Mouse (Mus musculus) CH12.LX (cell line): ENCODE measurements around the gene Gnas. TPM values are rescaled to one million over a fixed set of nuclear protein-coding genes. Genes with fewer than 3 reads are reported as not detected.

Experiments used
- DNase-seq: peaks from one replicate; pipeline ENCODE4 v3.0.0-alpha.2; 2013; ENCODE audit errors: extremely low read depth
- H3K27ac ChIP-seq: 2 replicates; pipeline ENCODE4 v1.5.1; 2012; ENCODE audit warnings: low read depth, mild to moderate bottlenecking, control low read depth, moderate library complexity; ENCODE audit not compliant: insufficient read depth
- H3K27me3 ChIP-seq: replicated peaks from 2 replicates; pipeline ENCODE3; 2012; ENCODE audit warnings: inconsistent platforms
- H3K36me3 ChIP-seq, 2 experiments: replicated peaks in 1 of 2; 2 replicates each; pipeline versions ENCODE3 to v1.6.1; 2012; ENCODE audit warnings: inconsistent platforms in 1 of 2, low read length in 1 of 2, mild to moderate bottlenecking in 1 of 2, mixed read lengths in 1 of 2, moderate library complexity in 1 of 2; ENCODE audit not compliant: control insufficient read depth in 1 of 2, insufficient read depth in 1 of 2
- H3K4me1 ChIP-seq, 2 experiments: 2 replicates each; pipeline ENCODE4 v1.6.1; 2012; ENCODE audit warnings: inconsistent platforms in 1 of 2, moderate library complexity in 1 of 2; ENCODE audit not compliant: insufficient read depth in 2 of 2, control insufficient read depth in 1 of 2
- H3K4me2 ChIP-seq: 2 replicates; pipeline ENCODE4 v1.6.1; 2012; ENCODE audit warnings: low read depth, mild to moderate bottlenecking, control low read depth; ENCODE audit not compliant: poor library complexity, insufficient read depth, severe bottlenecking
- H3K4me3 ChIP-seq, 3 experiments: fragments of 150-350 bp in 1 of 3; sonication (generic) in 1 of 3; replicated peaks in 1 of 3; 2 replicates each; pipeline versions ENCODE3 to v1.5.1; 2011 to 2012; ENCODE audit warnings: low read depth in 2 of 3, low read length in 2 of 3, mild to moderate bottlenecking in 2 of 3, moderate library complexity in 2 of 3, control low read depth in 1 of 3, improper control_type of control experiment in 1 of 3, inconsistent platforms in 1 of 3, mixed read lengths in 1 of 3; ENCODE audit not compliant: poor library complexity in 1 of 3
- H3K79me2 ChIP-seq: replicated peaks from 2 replicates; pipeline ENCODE4 v1.6.1; 2012; ENCODE audit warnings: mild to moderate bottlenecking, moderate library complexity; ENCODE audit not compliant: control insufficient read depth, poor library complexity, insufficient read depth, severe bottlenecking; ENCODE audit errors: extremely low read depth
- H3K9ac ChIP-seq: 2 replicates; pipeline ENCODE4 v1.6.1; 2012; ENCODE audit warnings: low read depth, mild to moderate bottlenecking, control low read depth, moderate library complexity; ENCODE audit not compliant: insufficient read depth
- H3K9me3 ChIP-seq: replicated peaks from 2 replicates; pipeline ENCODE3; 2012; ENCODE audit warnings: low read length, inconsistent platforms, mixed read lengths
- BHLHE40 ChIP-seq: IDR thresholded peaks from 2 replicates; pipeline ENCODE4 v1.6.1; 2011; ENCODE audit warnings: mild to moderate bottlenecking, low read depth, low read length, improper control_type of control experiment
- CHD2 ChIP-seq: IDR thresholded peaks from 2 replicates; pipeline ENCODE4 v1.6.1; 2011; ENCODE audit warnings: low read length, improper control_type of control experiment
- CTCF ChIP-seq, 2 experiments: IDR thresholded peaks in 1 of 2; conservative IDR thresholded peaks in 1 of 2; 2 replicates each; pipeline ENCODE4 v1.5.1; 2011 to 2012; ENCODE audit warnings: low read depth in 2 of 2, low read length in 2 of 2, improper control_type of control experiment in 1 of 2, inconsistent platforms in 1 of 2, mild to moderate bottlenecking in 1 of 2, moderate library complexity in 1 of 2
- E2F4 ChIP-seq: IDR thresholded peaks from 2 replicates; pipeline ENCODE4 v1.6.1; 2011; ENCODE audit warnings: low read depth, low read length, improper control_type of control experiment; ENCODE audit not compliant: insufficient replicate concordance
- ELF1 ChIP-seq: IDR thresholded peaks from 2 replicates; pipeline ENCODE4 v1.6.1; 2014; ENCODE audit warnings: low read depth, mild to moderate bottlenecking, inconsistent platforms, low read length, improper control_type of control experiment
- EP300 ChIP-seq: IDR thresholded peaks from 2 replicates; pipeline ENCODE4 v1.6.1; 2011; ENCODE audit warnings: low read length, improper control_type of control experiment
- ETS1 ChIP-seq: conservative IDR thresholded peaks from 2 replicates; pipeline ENCODE4 v1.6.1; 2012; ENCODE audit warnings: low read depth, mild to moderate bottlenecking, inconsistent platforms, low read length, improper control_type of control experiment, moderate library complexity
- GABPA ChIP-seq: IDR thresholded peaks from 2 replicates; pipeline ENCODE4 v1.6.1; 2012; ENCODE audit warnings: low read depth, low read length, improper control_type of control experiment, inconsistent platforms; ENCODE audit not compliant: insufficient replicate concordance
- HCFC1 ChIP-seq: IDR thresholded peaks from 2 replicates; pipeline ENCODE4 v1.6.1; 2012; ENCODE audit warnings: low read depth, mild to moderate bottlenecking, inconsistent platforms, low read length, improper control_type of control experiment
- JUN ChIP-seq: IDR thresholded peaks from 2 replicates; pipeline ENCODE4 v1.6.1; 2011; ENCODE audit warnings: low read depth, mild to moderate bottlenecking, low read length, improper control_type of control experiment, moderate library complexity; ENCODE audit not compliant: insufficient read depth
- KAT2A ChIP-seq: IDR thresholded peaks from 2 replicates; pipeline ENCODE4 v1.6.1; 2012; ENCODE audit warnings: low read length, improper control_type of control experiment, inconsistent platforms; ENCODE audit not compliant: insufficient replicate concordance
- MAX ChIP-seq: IDR thresholded peaks from 2 replicates; pipeline ENCODE4 v1.6.1; 2011; ENCODE audit warnings: low read length, improper control_type of control experiment
- MAZ ChIP-seq: IDR thresholded peaks from 2 replicates; pipeline ENCODE4 v1.6.1; 2012; ENCODE audit warnings: low read depth, mild to moderate bottlenecking, inconsistent platforms, low read length, improper control_type of control experiment, moderate library complexity
- MEF2A ChIP-seq: IDR thresholded peaks from 2 replicates; pipeline ENCODE4 v1.6.1; 2014; ENCODE audit warnings: low read depth, mild to moderate bottlenecking, inconsistent platforms, low read length, improper control_type of control experiment, borderline replicate concordance
- MXI1 ChIP-seq: IDR thresholded peaks from 2 replicates; pipeline ENCODE4 v1.6.1; 2011; ENCODE audit warnings: mild to moderate bottlenecking, low read depth, low read length, improper control_type of control experiment
- MYC ChIP-seq: IDR thresholded peaks from 2 replicates; pipeline ENCODE4 v1.6.1; 2011; ENCODE audit warnings: low read depth, mild to moderate bottlenecking, improper control_type of control experiment, low read length
- NELFE ChIP-seq: IDR thresholded peaks from 2 replicates; pipeline ENCODE4 v1.6.1; 2011; ENCODE audit warnings: low read depth, low read length, improper control_type of control experiment
- NRF1 ChIP-seq: IDR thresholded peaks from 2 replicates; pipeline ENCODE4 v1.6.1; 2014; ENCODE audit warnings: low read depth, mild to moderate bottlenecking, inconsistent platforms, low read length, improper control_type of control experiment, moderate library complexity
- POLR2A ChIP-seq: IDR thresholded peaks from 2 replicates; pipeline ENCODE4 v1.6.1; 2011; ENCODE audit warnings: low read depth, mild to moderate bottlenecking, improper control_type of control experiment, low read length
- RAD21 ChIP-seq: IDR thresholded peaks from 2 replicates; pipeline ENCODE4 v1.6.1; 2011; ENCODE audit warnings: low read depth, mild to moderate bottlenecking, low read length, improper control_type of control experiment, moderate library complexity
- RCOR1 ChIP-seq: conservative IDR thresholded peaks from 2 replicates; pipeline ENCODE4 v1.6.1; 2012; ENCODE audit warnings: low read depth, mild to moderate bottlenecking, inconsistent platforms, low read length, improper control_type of control experiment
- SIN3A ChIP-seq: IDR thresholded peaks from 2 replicates; pipeline ENCODE4 v1.6.1; 2012; ENCODE audit warnings: low read length, improper control_type of control experiment, inconsistent platforms
- TBP ChIP-seq: conservative IDR thresholded peaks from 2 replicates; pipeline ENCODE4 v1.6.1; 2011; ENCODE audit warnings: low read depth, low read length, improper control_type of control experiment
- TCF12 ChIP-seq: IDR thresholded peaks from 2 replicates; pipeline ENCODE4 v1.6.1; 2014; ENCODE audit warnings: low read depth, mild to moderate bottlenecking, inconsistent platforms, low read length, improper control_type of control experiment
- UBTF ChIP-seq: IDR thresholded peaks from 2 replicates; pipeline ENCODE4 v1.6.1; 2012; ENCODE audit warnings: low read depth, mild to moderate bottlenecking, inconsistent platforms, low read length, improper control_type of control experiment, moderate library complexity
- USF1 ChIP-seq: IDR thresholded peaks from 2 replicates; pipeline ENCODE4 v1.6.1; 2014; ENCODE audit warnings: low read depth, mild to moderate bottlenecking, inconsistent platforms, low read length, improper control_type of control experiment
- USF2 ChIP-seq: conservative IDR thresholded peaks from 2 replicates; pipeline ENCODE4 v1.6.1; 2011; ENCODE audit warnings: low read depth, low read length, improper control_type of control experiment
- ZC3H11A ChIP-seq: IDR thresholded peaks from 2 replicates; pipeline ENCODE4 v1.6.1; 2012; ENCODE audit warnings: low read depth, mild to moderate bottlenecking, inconsistent platforms, low read length, improper control_type of control experiment
- ZKSCAN1 ChIP-seq: IDR thresholded peaks from 2 replicates; pipeline ENCODE4 v1.6.1; 2012; ENCODE audit warnings: low read depth, inconsistent platforms, low read length, improper control_type of control experiment, borderline replicate concordance
- ZMIZ1 ChIP-seq: IDR thresholded peaks from 2 replicates; pipeline ENCODE4 v1.6.1; 2012; ENCODE audit warnings: low read depth, mild to moderate bottlenecking, inconsistent platforms, low read length, improper control_type of control experiment
- ZNF384 ChIP-seq: IDR thresholded peaks from 2 replicates; pipeline ENCODE4 v1.6.1; 2012; ENCODE audit warnings: low read depth, low read length, improper control_type of control experiment, inconsistent platforms
- dilution Hi-C: fragments of 300-500 bp; cut with MboI; formaldehyde crosslinking; loops from 2 replicates; pipeline ENCODE4 v1.14.3; 2020; ENCODE audit warnings: low sequenced_read_pairs; ENCODE audit not compliant: extremely low pct_unique_long_range_greater_than_20kb, extremely low pct_ligation_motif_present
- in situ Hi-C: fragments of 300-500 bp; cut with MboI; formaldehyde crosslinking; loops from 3 replicates; pipeline ENCODE4 v1.14.3; 2019; ENCODE audit warnings: low sequenced_read_pairs, low pct_ligation_motif_present, low pct_unique_long_range_greater_than_20kb, mixed read lengths
- polyA plus RNA-seq: library from polyadenylated mRNA; unstranded; fragments of >175 nt; gene quantifications from 2 replicates; pipeline ENCODE4 v1.2.1, GENCODE M21; 2012; ENCODE audit warnings: low read depth; ENCODE audit not compliant: insufficient read length
- total RNA-seq, 2 experiments: library from RNA; depleted of rRNA; stranded (reverse); fragments of 300-350 nt in 1 of 2; fragments of >200 nt in 1 of 2; gene quantifications; 2 replicates each; pipeline ENCODE4 v1.2.3; 2012 to 2014

Gnas gene
- total and polyA plus RNA-seq, 3 experiments, result 369 to 502 (median 452) TPM

DNA sequence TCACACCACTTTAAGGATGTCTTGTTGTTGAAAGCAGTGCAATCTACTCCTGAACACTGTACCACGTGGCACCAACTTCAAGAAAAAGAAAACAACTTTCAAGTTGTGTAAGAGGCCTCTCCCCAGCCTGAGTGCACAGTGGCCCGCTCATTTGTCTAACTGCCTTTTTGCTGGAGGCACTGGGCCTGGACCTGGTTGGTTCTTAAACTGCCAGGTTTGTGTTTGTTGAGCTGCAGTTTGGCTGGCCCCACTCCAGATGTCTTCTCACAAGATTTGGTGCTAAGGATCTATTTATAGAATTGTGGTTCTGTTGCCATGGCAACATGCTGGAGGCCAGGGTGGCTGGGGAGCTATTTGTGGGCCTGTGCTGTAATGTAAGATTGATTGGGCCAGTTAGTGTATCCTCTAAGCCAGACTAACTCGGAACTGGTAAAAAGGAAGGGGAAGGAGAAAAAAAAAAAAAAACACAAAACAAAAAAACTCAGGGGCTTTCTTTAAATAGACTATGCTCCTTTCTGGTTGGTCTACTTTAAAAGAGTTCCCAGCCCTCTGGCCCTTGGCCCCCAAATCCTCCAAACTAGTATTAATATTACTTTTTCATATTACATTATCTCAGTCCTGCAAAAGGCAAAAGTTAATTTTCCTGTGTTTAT is 60.0 kb downstream of the Gnas start:
- H3K36me3 ChIP-seq, result peaks cover 48 to 70% of the 10 kb centered on the region in 2 experiments
- H3K27ac ChIP-seq, result peak overlapping the region; percentile 88
- peak; percentile 98 for DNase-seq

DNA sequence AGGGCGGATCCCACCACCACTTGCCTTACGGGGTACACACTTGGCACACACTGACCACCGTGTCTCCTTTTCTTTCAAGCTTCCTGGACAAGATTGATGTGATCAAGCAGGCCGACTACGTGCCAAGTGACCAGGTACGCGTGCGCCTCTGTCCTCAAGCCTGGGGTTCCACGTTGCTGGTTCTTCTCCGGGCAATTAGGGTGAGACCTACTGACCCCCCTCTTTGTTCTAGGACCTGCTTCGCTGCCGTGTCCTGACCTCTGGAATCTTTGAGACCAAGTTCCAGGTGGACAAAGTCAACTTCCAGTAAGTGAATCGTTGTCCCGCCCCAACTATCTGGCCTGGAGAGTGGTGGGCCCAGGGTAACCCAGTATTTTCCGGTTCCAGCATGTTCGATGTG is 60.9 kb downstream of the Gnas start:
- H3K4me1 ChIP-seq, result peaks cover 20 to 57% of the 10 kb centered on the region in 2 experiments
- H3K4me2 ChIP-seq, result no peak overlapping the region
- H3K79me2 ChIP-seq, result peaks cover 44% of the 10 kb centered on the region
- no peak overlapping the region for H3K9ac ChIP-seq
- peaks cover 48 to 61% of the 10 kb centered on the region in 2 experiments for H3K36me3 ChIP-seq
- dilution Hi-C loops, result no loop called here
- H3K27me3 ChIP-seq, result no peaks in the 10 kb centered on the region
- no peaks in the 10 kb centered on the region for H3K9me3 ChIP-seq
- in situ Hi-C loops, result no loop called here
- peak overlapping the region in 1 of 3 experiments; percentile 13 for H3K4me3 ChIP-seq
- no peak for DNase-seq
- TF ChIP-seq USF1, result no peak
- TF ChIP-seq MAX, result no peak
- TF ChIP-seq TCF12, result no peak
- TF ChIP-seq HCFC1, result no peak
- TF ChIP-seq GABPA, result no peak
- no peak for TF ChIP-seq UBTF
- TF ChIP-seq SIN3A, result no peak
- no peak for TF ChIP-seq CHD2
- no peak for TF ChIP-seq KAT2A
- TF ChIP-seq E2F4, result no peak
- TF ChIP-seq ZMIZ1, result no peak
- TF ChIP-seq JUN, result no peak
- no peak for TF ChIP-seq RCOR1
- TF ChIP-seq MXI1, result no peak
- TF ChIP-seq MEF2A, result no peak
- no peak for TF ChIP-seq USF2
- peak overlapping the region; percentile 70 for H3K27ac ChIP-seq

More for the DNA sequence above, 60.0 kb downstream of the Gnas start:
- no peaks in the 10 kb centered on the region for H3K9me3 ChIP-seq
- in situ Hi-C loops (no loop called here), dilution Hi-C loops (no loop called here)
- H3K4me2 ChIP-seq, result peak overlapping the region; percentile 44
- H3K27me3 ChIP-seq, result no peaks in the 10 kb centered on the region
- peak overlapping the region; percentile 61; the same call in 1 of the 2 replicates for H3K9ac ChIP-seq
- H3K79me2 ChIP-seq, result peaks cover 53% of the 10 kb centered on the region
- peaks cover 20 to 63% of the 10 kb centered on the region in 2 experiments for H3K4me1 ChIP-seq
- no peak overlapping the region for H3K4me3 ChIP-seq
- TF ChIP-seq RCOR1 (no peak), EP300 (no peak), ZKSCAN1 (no peak), TCF12 (peak; percentile 43; the same call in 1 of the 2 replicates), HCFC1 (peak; percentile 40; the same call in 1 of the 2 replicates), KAT2A (no peak), BHLHE40 (peak; percentile 48), ELF1 (peak; percentile 63), MAX (peak; percentile 82), MAZ (no peak), MXI1 (peak; percentile 87), RAD21 (no peak; the same call in 1 of the 2 replicates), CTCF (conservative IDR thresholded peaks at IDR 0.05 in 1 of 2, IDR thresholded peaks at IDR 0.05 in 1 of 2; ENCODE audit: low read depth in 2 of 2, low read length in 2 of 2) (no peak), NELFE (no peak), POLR2A (peak; percentile 31; the same call in 1 of the 2 replicates), USF2 (peak; percentile 48; the same call in 1 of the 2 replicates), MEF2A (peak; percentile 100), SIN3A (peak; percentile 11; the same call in 1 of the 2 replicates), ZC3H11A (no peak), ZNF384 (peak; percentile 95), TBP (0 out of 2 replicates have a peak, but pooled peaks have one; percentile 5), CHD2 (peak; percentile 42), NRF1 (no peak), JUN (no peak), ETS1 (peak; percentile 74), USF1 (peak; percentile 49), MYC (peak; percentile 71; the same call in 1 of the 2 replicates)
